In the genomic region with DNA sequence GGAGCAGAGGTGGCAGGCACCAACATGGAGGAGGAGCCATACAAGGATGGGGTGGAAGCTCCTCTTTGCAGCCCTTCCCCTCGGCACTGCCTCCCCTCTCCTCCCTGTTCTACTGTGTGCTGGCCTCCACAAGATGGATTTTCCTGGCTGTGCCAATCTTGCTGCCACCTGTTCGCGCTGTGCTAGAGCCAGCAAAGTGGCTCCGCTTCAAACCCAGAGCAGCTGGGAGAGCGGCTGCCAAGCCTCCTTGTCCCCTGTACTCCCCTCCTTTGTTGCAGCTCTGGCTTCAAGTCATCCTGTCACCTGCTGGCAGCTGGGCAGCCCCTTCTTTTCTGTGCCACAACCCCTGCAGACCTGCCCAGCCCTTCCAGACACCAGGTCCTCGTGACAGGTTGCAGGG, we compare ENCODE assay signal across 12 mouse cellular contexts. TPM values are rescaled to one million over a fixed set of nuclear protein-coding genes. Genes with fewer than 3 reads are reported as not detected.
A peak's percentile ranks its signal among the peaks of the same experiment; 100 is the strongest.
DNase-seq lines count a peak whose midpoint lies in the region; ATAC-seq and TF ChIP-seq lines count a peak whose summit lies in the region.
"Had no signal": no experiment of that assay in that cellular context is flagged by ENCODE, and none has a peak within 500 bp of the region (broad histone marks: within the 10 kb centered on the region; RNA-seq: fewer than 3 reads in every experiment).

No protein-coding gene starts in this region.

- no peak overlapping the region for H3K4me3 ChIP-seq in midbrain, embryonic 16.5 days (ENCODE audit: low read depth, low read length)
- H3K4me3 ChIP-seq in midbrain, embryonic 11.5 days (ENCODE audit: low read depth, low read length), result no peak overlapping the region
- no peak overlapping the region for H3K4me3 ChIP-seq in layer of hippocampus, adult 2 months
- H3K4me3 ChIP-seq in liver, embryonic 11.5 days (ENCODE audit: low read depth, low read length), result no peak overlapping the region
- H3K4me3 ChIP-seq: neural tube, embryonic 12.5 days had no signal

- no peak overlapping the region for H3K9ac ChIP-seq in midbrain, embryonic 16.5 days (ENCODE audit: low read depth, low read length)
- H3K9ac ChIP-seq in midbrain, embryonic 11.5 days (ENCODE audit: low read length), result no peak overlapping the region
- H3K9ac ChIP-seq in liver, embryonic 11.5 days (ENCODE audit: low read depth, low read length), result no peak overlapping the region
- H3K9ac ChIP-seq: neural tube, embryonic 12.5 days had no signal

- no peak overlapping the region for H3K27ac ChIP-seq in midbrain, embryonic 16.5 days (ENCODE audit: low read length)
- H3K27ac ChIP-seq in midbrain, embryonic 11.5 days (ENCODE audit: low read depth, low read length), result no peak overlapping the region
- H3K27ac ChIP-seq in layer of hippocampus, adult 2 months, result peak overlapping the region; percentile 85
- H3K27ac ChIP-seq in liver, embryonic 11.5 days (ENCODE audit: low read depth, low read length), result no peak overlapping the region
- H3K27ac ChIP-seq: neural tube, embryonic 12.5 days had no signal

- 65% methylated on average over 6 of the region's 6 CpGs for WGBS in midbrain, embryonic 16.5 days
- WGBS in midbrain, embryonic 11.5 days, result 73% methylated on average over 6 of the region's 6 CpGs
- 67% methylated on average over 6 of the region's 6 CpGs for WGBS in liver, embryonic 11.5 days

- no peak for DNase-seq in cerebellum, adult 11 months
- no peak for DNase-seq in midbrain, embryonic 11.5 days (ENCODE audit: low spot score, missing footprints)
- peak; percentile 77 to 85 for DNase-seq in layer of hippocampus, adult 2 months (ENCODE audit: low spot score in 2 of 2)
- DNase-seq in right cerebral cortex, postnatal 25 days, result peak; percentile 75
- no peak for DNase-seq in liver, embryonic 11.5 days (ENCODE audit: low spot score)
- DNase-seq: kidney, adult 9 months; liver had no signal

- H3K36me3 ChIP-seq in midbrain, embryonic 16.5 days (ENCODE audit: control insufficient read depth, insufficient read depth, low read length), result no peaks in the 10 kb centered on the region
- H3K36me3 ChIP-seq in midbrain, embryonic 11.5 days (ENCODE audit: control insufficient read depth, insufficient read depth, low read length), result no peaks in the 10 kb centered on the region
- H3K36me3 ChIP-seq in liver, embryonic 11.5 days (ENCODE audit: control insufficient read depth, insufficient read depth, low read length), result no peaks in the 10 kb centered on the region
- H3K36me3 ChIP-seq: G1E; neural tube, embryonic 12.5 days had no signal

- H3K4me1 ChIP-seq in midbrain, embryonic 16.5 days (ENCODE audit: control insufficient read depth, insufficient read depth, low read length), result peaks cover 6% of the 10 kb centered on the region
- H3K4me1 ChIP-seq in midbrain, embryonic 11.5 days (ENCODE audit: control insufficient read depth, insufficient read depth, low read length), result no peaks in the 10 kb centered on the region
- H3K4me1 ChIP-seq in liver, embryonic 11.5 days (replicated peaks; ENCODE audit: control insufficient read depth, insufficient read depth, low read length), result no peaks in the 10 kb centered on the region

- no peak overlapping the region for H3K4me2 ChIP-seq in midbrain, embryonic 16.5 days (ENCODE audit: low read length)
- H3K4me2 ChIP-seq in midbrain, embryonic 11.5 days, result no peak overlapping the region
- H3K4me2 ChIP-seq in liver, embryonic 11.5 days, result no peak overlapping the region
- H3K4me2 ChIP-seq: neural tube, embryonic 12.5 days had no signal

- 0 out of 2 replicates have a peak, but pooled peaks have one; percentile 16 for ATAC-seq in cerebellum, adult (ENCODE audit: insufficient number of reproducible peaks, low FRiP score, low TSS enrichment)
- 0 out of 2 replicates have a peak, but pooled peaks have one; percentile 37 for ATAC-seq in midbrain, embryonic 16.5 days
- ATAC-seq in midbrain, embryonic 11.5 days (ENCODE audit: low FRiP score), result no peak
- ATAC-seq in liver, embryonic 11.5 days (replicated peaks; ENCODE audit: low FRiP score), result no peak
- no peak for ATAC-seq in CD4-positive, CD25-positive, alpha-beta regulatory T cell, adult 4 months

- no peaks in the 10 kb centered on the region for H3K9me3 ChIP-seq in midbrain, embryonic 16.5 days (replicated peaks; ENCODE audit: control insufficient read depth, low read length, poor library complexity, severe bottlenecking)
- H3K9me3 ChIP-seq in midbrain, embryonic 11.5 days (ENCODE audit: control insufficient read depth, low read length), result no peaks in the 10 kb centered on the region
- no peaks in the 10 kb centered on the region for H3K9me3 ChIP-seq in liver, embryonic 11.5 days (ENCODE audit: control insufficient read depth, low read length)
- H3K9me3 ChIP-seq: G1E; neural tube, embryonic 12.5 days had no signal

- no peaks in the 10 kb centered on the region for H3K27me3 ChIP-seq in midbrain, embryonic 16.5 days (ENCODE audit: control insufficient read depth, insufficient read depth, low read depth, low read length)
- peaks cover 2% of the 10 kb centered on the region; the same call in 1 of the 2 replicates for H3K27me3 ChIP-seq in midbrain, embryonic 11.5 days (ENCODE audit: control insufficient read depth, insufficient read depth, low read length)
- peaks cover 5% of the 10 kb centered on the region; the same call in 1 of the 2 replicates for H3K27me3 ChIP-seq in liver, embryonic 11.5 days (replicated peaks; ENCODE audit: control insufficient read depth, insufficient read depth, low read length)

- no peak for TF ChIP-seq CTCF in layer of hippocampus, adult 2 months (conservative IDR thresholded peaks at IDR 0.05)

RNA-seq across cellular contexts. Expression of a gene that starts 13.0 kb away (rescaled TPM):
- polyA plus RNA-seq in midbrain, embryonic 16.5 days (2015; fragmentation: Nextera tagmentation; extraction: Ambion mirVana), result 14.1 and 16.3 TPM in 2 replicates
- 2.2 and 2.9 TPM in 2 replicates for polyA plus RNA-seq in midbrain, embryonic 11.5 days (2014; fragmentation: Nextera tagmentation; extraction: Ambion mirVana)
- 100 to 1,000 TPM; 146 to 148 TPM for total RNA-seq in layer of hippocampus, adult 2 months (2021)
- 1.5 and 1.9 TPM in 2 replicates for polyA plus RNA-seq in liver, embryonic 11.5 days (2014; fragmentation: Nextera tagmentation; extraction: Ambion mirVana)
- under 1 TPM in 1 of 2 experiments, not detected in 1; 0.46 TPM for polyA plus RNA-seq in CD4-positive, CD25-positive, alpha-beta regulatory T cell, adult 4 months (2017; shearing (Covaris generic))
- total RNA-seq: G1E had no signal

Comparison
In these comparisons a context has a peak if more than half of its experiments do, and no peak if none do; other contexts are left out.
1. ATAC-seq: peak in cerebellum, adult (single experiment) and midbrain, embryonic 16.5 days (single experiment); none in midbrain, embryonic 11.5 days (single experiment), liver, embryonic 11.5 days (single experiment) and CD4-positive, CD25-positive, alpha-beta regulatory T cell, adult 4 months (single experiment).
2. DNase-seq: peak in layer of hippocampus, adult 2 months (2 of 2) and right cerebral cortex, postnatal 25 days (single experiment); none in cerebellum, adult 11 months (single experiment), midbrain, embryonic 11.5 days (single experiment) and liver, embryonic 11.5 days (single experiment).